Mouse (Mus musculus) liver, embryonic 16.5 days (tissue): ENCODE results near the gene Myo1h. TPM values are rescaled to one million over a fixed set of nuclear protein-coding genes. Genes with fewer than 3 reads are reported as not detected.

Experiments
- ATAC-seq: fragments of 200-750 bp; cut with Nextera tagmentation; 2 replicates; pipeline ENCODE4 v1.8.0; 2017; ENCODE audit warnings: low read depth, mild to moderate bottlenecking, moderate number of reproducible peaks, moderate library complexity
- H3K27ac ChIP-seq: fragments of 300-500 bp; sonication (generic); 2 replicates; pipeline ENCODE4 v1.5.1; 2014; ENCODE audit warnings: mild to moderate bottlenecking, low read length
- H3K27me3 ChIP-seq: fragments of 300-500 bp; sonication (generic); 2 replicates; pipeline ENCODE4 v1.6.1; 2014; ENCODE audit warnings: low read depth, low read length, mixed read lengths; ENCODE audit not compliant: control insufficient read depth, insufficient read depth
- H3K36me3 ChIP-seq: fragments of 300-500 bp; sonication (generic); 2 replicates; pipeline ENCODE4 v1.6.1; 2014; ENCODE audit warnings: mild to moderate bottlenecking; ENCODE audit not compliant: control insufficient read depth, insufficient read depth
- H3K4me1 ChIP-seq: fragments of 300-500 bp; sonication (generic); 2 replicates; pipeline ENCODE4 v1.6.1; 2014; ENCODE audit warnings: low read depth, low read length, mixed read lengths; ENCODE audit not compliant: control insufficient read depth
- H3K4me2 ChIP-seq: fragments of 300-500 bp; sonication (generic); 2 replicates; pipeline ENCODE4 v1.6.1; 2014; ENCODE audit warnings: low read depth, low read length, mixed read lengths
- H3K4me3 ChIP-seq: fragments of 300-500 bp; sonication (generic); 2 replicates; pipeline ENCODE4 v1.5.1; 2014; ENCODE audit warnings: low read depth, mild to moderate bottlenecking, low read length
- H3K9ac ChIP-seq: fragments of 300-500 bp; sonication (generic); 2 replicates; pipeline ENCODE4 v1.6.1; 2014; ENCODE audit warnings: low read depth, low read length
- H3K9me3 ChIP-seq: fragments of 300-500 bp; sonication (generic); replicated peaks from 2 replicates; pipeline ENCODE4 v1.6.1; 2016; ENCODE audit warnings: low read length; ENCODE audit not compliant: control insufficient read depth
- WGBS: fragments of 180-500 bp; shearing (Covaris S2); extraction: QIAGEN DNeasy Blood & Tissue Kit; methylation state at CpG from one replicate; pipeline ENCODE4 v1.1.7; 2014; ENCODE audit not compliant: insufficient replicate concordance; 5-methylcytosine and 5-hydroxymethylcytosine counted together
- polyA plus RNA-seq: library from polyadenylated mRNA; unstranded; fragments of >200 nt; fragmentation: Nextera tagmentation; extraction: Ambion mirVana; gene quantifications from 2 replicates; pipeline ENCODE4 v1.2.1, GENCODE M21; 2015

Myo1h gene
- 0.56 and 0.98 TPM in 2 replicates for polyA plus RNA-seq

DNA sequence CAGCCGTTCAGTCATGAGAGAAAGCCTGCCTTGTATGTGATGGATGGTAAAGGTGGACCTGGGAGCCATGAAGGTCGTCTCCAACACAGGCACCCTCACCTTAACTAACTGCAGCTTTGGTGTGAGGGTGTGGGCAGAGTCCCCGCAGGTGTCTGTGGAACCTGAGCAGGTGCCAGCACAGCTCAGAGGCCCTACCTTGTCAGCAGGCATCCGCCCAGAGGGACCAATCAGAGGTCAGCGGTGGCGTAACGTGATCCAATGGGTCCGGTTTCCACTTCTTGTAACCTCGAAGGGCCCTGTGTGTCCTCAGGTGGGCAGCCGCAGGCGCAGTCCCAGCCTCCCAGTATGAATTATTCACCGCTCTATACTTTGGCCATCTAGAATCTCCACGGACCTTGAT is at the start of gene Myo1h:
Gene Myo1h, plus strand, starts transcription at position 293 of the 400 bp plus-strand sequence.
- H3K36me3 ChIP-seq, result no peaks in the 10 kb centered on the region
- no peaks in the 10 kb centered on the region for H3K9me3 ChIP-seq
- no peak within 1 kb of the TSS for H3K9ac ChIP-seq
- H3K4me1 ChIP-seq, result no peaks in the 10 kb centered on the region
- no peak for ATAC-seq
- WGBS, result 31% methylated on average over 13 of the region's 13 CpGs
- no peak within 1 kb of the TSS for H3K4me2 ChIP-seq
- H3K27ac ChIP-seq, result no peak within 1 kb of the TSS
- no peaks in the 10 kb centered on the region; the same call in 1 of the 2 replicates for H3K27me3 ChIP-seq
- no peak within 1 kb of the TSS for H3K4me3 ChIP-seq

GRCm38 (mm10) chr5:114239737-114240136 is 49.2 kb upstream of the Myo1h start:
- no peaks in the 10 kb centered on the region for H3K4me1 ChIP-seq
- no peak overlapping the region for H3K9ac ChIP-seq
- ATAC-seq, result no peak
- 38% methylated on average over 14 of the region's 14 CpGs for WGBS
- no peaks in the 10 kb centered on the region for H3K27me3 ChIP-seq
- no peak overlapping the region for H3K27ac ChIP-seq
- H3K36me3 ChIP-seq, result no peaks in the 10 kb centered on the region
- no peak overlapping the region for H3K4me3 ChIP-seq
- H3K9me3 ChIP-seq, result no peaks in the 10 kb centered on the region
- no peak overlapping the region for H3K4me2 ChIP-seq

DNA sequence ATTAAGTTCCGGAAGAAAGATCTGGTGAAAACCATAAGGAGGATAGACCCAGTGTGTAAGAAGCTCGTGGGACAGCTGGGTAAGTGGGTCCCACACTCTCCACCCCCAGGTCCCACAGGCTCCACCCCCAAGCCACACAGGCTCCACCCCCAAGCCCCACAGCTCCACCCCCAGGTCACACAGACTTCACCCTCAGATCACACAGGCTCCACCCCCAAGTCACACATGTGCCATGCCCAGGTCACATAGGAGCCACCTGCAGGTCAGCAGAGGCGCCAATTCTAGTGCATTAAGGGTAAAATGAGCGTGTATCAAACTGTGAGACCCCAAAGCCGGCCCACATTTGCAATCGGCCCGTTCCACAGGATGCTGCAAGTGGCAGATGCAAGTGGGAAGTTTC is 42.5 kb upstream of the Myo1h start:
- Histone ChIP-seq H3K4me2 (no peak overlapping the region), H3K9ac (no peak overlapping the region), H3K27me3 (no peaks in the 10 kb centered on the region), H3K9me3 (no peaks in the 10 kb centered on the region), H3K4me3 (no peak overlapping the region), H3K4me1 (no peaks in the 10 kb centered on the region), H3K27ac (no peak overlapping the region), H3K36me3 (no peaks in the 10 kb centered on the region)
- WGBS, result 68% methylated on average over 7 of the region's 7 CpGs
- no peak for ATAC-seq

DNA sequence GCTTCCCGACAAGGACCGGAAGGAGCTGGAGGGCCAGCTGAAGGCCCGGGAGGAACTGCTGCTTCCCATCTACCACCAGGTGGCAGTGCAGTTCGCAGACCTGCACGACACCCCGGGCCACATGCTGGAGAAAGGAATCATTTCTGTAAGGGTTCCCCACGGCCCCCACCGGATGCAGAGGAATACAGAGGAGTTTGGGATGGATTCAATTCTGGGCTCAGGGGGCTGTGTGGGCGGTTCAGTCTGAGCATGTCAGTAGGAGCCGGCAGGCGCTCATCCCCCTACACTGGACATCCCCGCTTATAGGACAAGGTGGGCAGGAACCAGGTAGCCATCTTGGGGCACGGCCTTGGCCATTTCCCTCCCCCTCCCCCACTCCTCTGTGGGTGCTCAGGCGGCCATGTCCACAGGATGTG is 40.8 kb upstream of the Myo1h start:
- ATAC-seq, result no peak
- Histone ChIP-seq H3K4me3 (no peak overlapping the region), H3K9ac (no peak overlapping the region), H3K4me2 (no peak overlapping the region), H3K4me1 (no peaks in the 10 kb centered on the region), H3K9me3 (no peaks in the 10 kb centered on the region), H3K36me3 (no peaks in the 10 kb centered on the region), H3K27ac (no peak overlapping the region), H3K27me3 (no peaks in the 10 kb centered on the region)
- 17% methylated on average over 14 of the region's 14 CpGs for WGBS

- Histone ChIP-seq H3K27me3 (no peaks in the 10 kb centered on the region), H3K9me3 (no peaks in the 10 kb centered on the region), H3K36me3 (no peaks in the 10 kb centered on the region), H3K4me3 (no peak overlapping the region), H3K4me1 (no peaks in the 10 kb centered on the region), H3K9ac (no peak overlapping the region), H3K27ac (no peak overlapping the region), H3K4me2 (no peak overlapping the region)
- ATAC-seq, result no peak
- WGBS, result 34% methylated on average over 10 of the region's 10 CpGs
Measured at GRCm38 (mm10) chr5:114259495-114259894, 29.5 kb upstream of the Myo1h start.

DNA sequence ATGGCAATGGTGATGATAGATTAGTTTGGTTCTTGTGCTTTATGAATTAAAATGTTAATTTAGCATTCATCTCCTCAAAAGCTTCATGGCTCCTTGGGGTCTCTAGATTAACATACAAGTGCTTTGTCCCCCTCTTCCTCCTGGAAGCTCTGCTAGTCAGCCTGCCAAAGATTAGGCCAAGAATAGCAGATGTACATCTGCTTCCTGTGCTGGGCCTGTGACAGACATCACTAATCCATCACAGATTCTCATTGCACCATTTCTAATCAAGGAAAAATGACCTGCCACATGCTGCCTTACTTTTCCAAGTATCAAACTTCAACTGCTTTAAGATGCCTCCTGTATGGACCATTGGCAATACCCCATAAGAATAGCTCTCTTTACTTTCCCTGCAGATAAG is 27.5 kb upstream of the Myo1h start:
- Histone ChIP-seq H3K27ac (no peak overlapping the region), H3K9ac (no peak overlapping the region), H3K36me3 (no peaks in the 10 kb centered on the region), H3K9me3 (no peaks in the 10 kb centered on the region), H3K27me3 (no peaks in the 10 kb centered on the region), H3K4me1 (no peaks in the 10 kb centered on the region), H3K4me3 (no peak overlapping the region), H3K4me2 (no peak overlapping the region)
- no peak for ATAC-seq

GRCm38 (mm10) chr5:114264030-114264459 is 24.9 kb upstream of the Myo1h start:
- no peaks in the 10 kb centered on the region for H3K27me3 ChIP-seq
- WGBS, result 55% methylated on average over 8 of the region's 8 CpGs
- ATAC-seq, result no peak
- H3K4me3 ChIP-seq, result no peak overlapping the region
- no peak overlapping the region for H3K27ac ChIP-seq
- no peaks in the 10 kb centered on the region for H3K36me3 ChIP-seq
- H3K4me2 ChIP-seq, result no peak overlapping the region
- H3K4me1 ChIP-seq, result no peaks in the 10 kb centered on the region
- H3K9me3 ChIP-seq, result no peaks in the 10 kb centered on the region
- H3K9ac ChIP-seq, result no peak overlapping the region

DNA sequence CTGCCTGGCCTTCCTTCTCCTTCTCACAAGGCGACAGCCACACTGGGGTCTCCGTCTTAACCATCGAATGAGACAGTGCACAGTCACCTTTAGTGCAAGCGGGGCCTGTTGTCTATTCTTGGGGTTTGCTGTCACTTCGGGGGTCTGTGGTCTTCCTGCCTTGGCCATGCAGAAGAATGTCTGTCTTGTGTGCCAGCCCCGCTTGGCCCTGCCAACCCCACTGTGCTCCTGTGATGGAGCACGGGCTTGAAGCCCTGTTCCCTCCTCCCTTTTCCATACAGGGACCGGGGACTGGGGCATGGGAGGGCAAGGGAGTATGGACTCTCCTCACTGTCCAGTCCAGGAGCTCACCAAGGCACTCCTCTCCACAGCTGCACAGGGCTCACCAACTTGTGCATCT is 24.2 kb upstream of the Myo1h start:
- Histone ChIP-seq H3K4me2 (no peak overlapping the region), H3K27me3 (no peaks in the 10 kb centered on the region; the same call in 1 of the 2 replicates), H3K9ac (no peak overlapping the region), H3K27ac (no peak overlapping the region), H3K36me3 (no peaks in the 10 kb centered on the region), H3K9me3 (no peaks in the 10 kb centered on the region), H3K4me3 (no peak overlapping the region), H3K4me1 (no peaks in the 10 kb centered on the region)
- ATAC-seq, result no peak
- 53% methylated on average over 8 of the region's 8 CpGs for WGBS

- Histone ChIP-seq H3K27ac (no peak overlapping the region), H3K4me2 (no peak overlapping the region), H3K36me3 (no peaks in the 10 kb centered on the region), H3K27me3 (peaks cover 26% of the 10 kb centered on the region), H3K4me3 (no peak overlapping the region), H3K9ac (no peak overlapping the region), H3K9me3 (no peaks in the 10 kb centered on the region), H3K4me1 (no peaks in the 10 kb centered on the region)
- ATAC-seq, result no peak
- 19% methylated on average over 7 of the region's 7 CpGs for WGBS
Measured at GRCm38 (mm10) chr5:114268646-114269045, 20.3 kb upstream of the Myo1h start.
